Mouse (Mus musculus) T-helper 1 cell (primary cell): ENCODE data around the gene Gm36210.
"Not testable (repeated sequence)": the region's sequence is repeated elsewhere in the genome, so short reads cannot be mapped to it uniquely, and the experiment has no call there.

Experiments
- in situ Hi-C: fragments of 300-600 bp; cut with MboI, MseI; formaldehyde crosslinking; loops from one replicate; pipeline ENCODE4 v1.15.1; 2025; ENCODE audit warnings: high pct_unique_total_duplicates

The Gm36210 gene

GRCm38 (mm10) chr7:4895186-4895585 lies 11.1 kb downstream of the Gm36210 start:
- in situ Hi-C loops: loop anchor here (5.0 kb wide), 1 partner anchor 73 kb away; no protein-coding TSS in a partner anchor

- in situ Hi-C loops: no loop called here
These were observed 19.6 kb downstream of the Gm36210 start for GRCm38 (mm10) chr7:4886680-4887079.

GRCm38 (mm10) chr7:4879036-4879435 lies 27.3 kb downstream of the Gm36210 start:
- in situ Hi-C loops: not testable (repeated sequence)

GRCm38 (mm10) chr7:4878186-4878585 lies 28.1 kb downstream of the Gm36210 start:
- in situ Hi-C loops: no loop called here

- in situ Hi-C loops: no loop called here
These were observed 29.1 kb downstream of the Gm36210 start for GRCm38 (mm10) chr7:4877226-4877625.

- in situ Hi-C loops: no loop called here
These were observed 29.5 kb downstream of the Gm36210 start, which contains the start of gene Isoc2a for GRCm38 (mm10) chr7:4876753-4877221. TSS of gene Isoc2a (plus strand) at chr7:4877153.

- in situ Hi-C loops: loop anchor here (5.0 kb wide), 1 partner anchor 423 kb away; the partner anchor contains the start of gene Rdh13
These were observed 36.2 kb downstream of the Gm36210 start, which contains the start of gene Isoc2b for GRCm38 (mm10) chr7:4870133-4870532. TSS of gene Isoc2b (minus strand) at chr7:4870258.

- in situ Hi-C loops: no loop called here
These were observed 39.6 kb downstream of the Gm36210 start for GRCm38 (mm10) chr7:4866631-4867180.

- in situ Hi-C loops: no loop called here
These were observed 40.5 kb downstream of the Gm36210 start for GRCm38 (mm10) chr7:4865579-4866493.

GRCm38 (mm10) chr7:4865090-4865489 lies 41.2 kb downstream of the Gm36210 start:
- in situ Hi-C loops: no loop called here

- in situ Hi-C loops: no loop called here
These were observed 42.0 kb downstream of the Gm36210 start for GRCm38 (mm10) chr7:4864130-4864845.

GRCm38 (mm10) chr7:4863541-4864080 lies 42.7 kb downstream of the Gm36210 start:
- in situ Hi-C loops: no loop called here

GRCm38 (mm10) chr7:4863041-4863440 lies 43.3 kb downstream of the Gm36210 start:
- in situ Hi-C loops: no loop called here

- in situ Hi-C loops: not testable (repeated sequence)
These were observed 45.4 kb downstream of the Gm36210 start for GRCm38 (mm10) chr7:4860926-4861325.

- in situ Hi-C loops: no loop called here
These were observed 46.8 kb downstream of the Gm36210 start for GRCm38 (mm10) chr7:4859418-4859978.

- in situ Hi-C loops: no loop called here
These were observed 49.0 kb downstream of the Gm36210 start for GRCm38 (mm10) chr7:4857321-4857720.

- in situ Hi-C loops: no loop called here
These were observed 49.8 kb downstream of the Gm36210 start for GRCm38 (mm10) chr7:4856508-4856907.

GRCm38 (mm10) chr7:4853613-4854012 lies 52.7 kb downstream of the Gm36210 start:
- in situ Hi-C loops: no loop called here

GRCm38 (mm10) chr7:4851315-4851688 lies 55.0 kb downstream of the Gm36210 start:
- in situ Hi-C loops: no loop called here

- in situ Hi-C loops: no loop called here
These were observed 55.5 kb downstream of the Gm36210 start for GRCm38 (mm10) chr7:4850621-4851314.

GRCm38 (mm10) chr7:4849372-4849771 lies 56.9 kb downstream of the Gm36210 start:
- in situ Hi-C loops: no loop called here
